Mouse (Mus musculus) ES-E14 (cell line): ENCODE measurements around the gene Zc3h7a.

ENCODE experiments used
- CHD2 ChIP-seq: IDR thresholded peaks from 2 replicates; pipeline ENCODE4 v1.6.1; 2014; ENCODE audit warnings: mild to moderate bottlenecking, low read depth, low read length, inconsistent platforms
- HCFC1 ChIP-seq: IDR thresholded peaks from 2 replicates; pipeline ENCODE4 v1.6.1; 2012; ENCODE audit warnings: low read length, inconsistent platforms, borderline replicate concordance; ENCODE audit not compliant: insufficient read depth
- MAFK ChIP-seq: IDR thresholded peaks from 2 replicates; pipeline ENCODE4 v1.6.1; 2014; ENCODE audit warnings: mild to moderate bottlenecking, low read depth, low read length, inconsistent platforms; ENCODE audit not compliant: insufficient read depth
- ZC3H11A ChIP-seq: IDR thresholded peaks from 2 replicates; pipeline ENCODE4 v1.6.1; 2012; ENCODE audit warnings: low read depth, mild to moderate bottlenecking, inconsistent platforms, low read length, borderline replicate concordance
- ZNF384 ChIP-seq: IDR thresholded peaks from 2 replicates; pipeline ENCODE4 v1.6.1; 2012; ENCODE audit warnings: low read depth, low read length, inconsistent platforms

DNA sequence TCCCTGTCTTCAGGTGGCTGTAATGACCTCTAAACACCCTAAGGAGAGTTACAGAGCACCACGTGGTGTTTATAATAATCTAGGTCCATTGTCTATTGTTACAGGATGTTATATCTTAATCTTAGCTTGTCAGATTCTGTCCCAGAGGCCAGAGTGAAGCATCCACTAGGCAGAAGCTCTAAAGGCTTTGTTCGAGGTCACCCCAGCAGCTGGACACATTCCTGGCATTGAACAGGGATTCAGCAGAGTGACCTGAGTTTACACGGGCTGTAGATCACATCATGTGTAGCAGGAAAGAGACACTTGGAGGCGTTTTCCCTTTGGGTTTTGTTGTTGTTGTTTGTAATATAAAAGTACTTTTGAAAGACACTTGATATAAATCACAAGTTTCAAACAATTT, 84.1 kb downstream of the Zc3h7a start:
- TF ChIP-seq ZNF384, result no peak
- no peak for TF ChIP-seq MAFK
- no peak for TF ChIP-seq ZC3H11A
- TF ChIP-seq HCFC1, result no peak
- TF ChIP-seq CHD2, result no peak
